Mouse (Mus musculus): ENCODE data around the gene Gm20855.
"Not testable (repeated sequence)": the region's sequence is repeated elsewhere in the genome, so short reads cannot be mapped to it uniquely, and the experiment has no call there.

Gene Gm20855

DNA sequence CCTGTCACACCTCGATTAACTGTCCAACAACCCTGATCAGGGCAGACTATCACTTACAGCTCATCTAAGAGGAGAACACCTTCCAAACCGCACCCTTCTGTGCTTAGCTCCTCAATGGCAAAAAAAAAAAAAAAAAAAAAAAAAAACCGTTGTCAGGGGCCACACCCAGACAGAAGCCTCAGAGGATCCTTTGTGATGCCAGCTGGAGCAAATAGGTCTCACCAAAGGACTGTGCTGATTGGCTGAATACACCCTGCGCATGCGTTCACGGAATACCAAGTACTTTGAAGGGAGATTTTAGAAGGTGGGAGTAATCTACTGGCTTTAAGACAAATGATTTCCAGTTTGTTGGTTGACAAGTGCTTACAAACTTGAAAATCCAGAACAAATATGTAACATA lies at the start of gene Gm20855:
Gm20855 (minus strand) TSS at position 101 of the 400 bp plus-strand sequence.
- DNase-seq: not testable (repeated sequence)
